Mouse (Mus musculus): Measurements from ENCODE around the gene Aox2. TPM values are rescaled to one million over a fixed set of nuclear protein-coding genes. Genes with fewer than 3 reads are reported as not detected.

Gene Aox2
- polyA plus RNA-seq, 1 experiment from 2014 or later = 0.04 TPM

GRCm38 (mm10) chr1:58238440-58238839 lies 39.7 kb upstream of the Aox2 start:
- 0 out of 2 replicates have a peak, but pooled peaks cover 3% of the 10 kb centered on the region for H3K4me1 ChIP-seq (replicated peaks; ENCODE audit: control insufficient read depth, insufficient read depth)
- WGBS = 73% methylated on average over 5 of the region's 5 CpGs
- no peak for DNase-seq (ENCODE audit: low spot score)
- H3K4me3 ChIP-seq (ENCODE audit: low read depth, low read length) = no peak overlapping the region
- H3K9me3 ChIP-seq (ENCODE audit: control insufficient read depth, low read length) = no peaks in the 10 kb centered on the region
- no peak overlapping the region for H3K9ac ChIP-seq (ENCODE audit: low read length)
- no peak for ATAC-seq (ENCODE audit: low FRiP score, low TSS enrichment)
- no peak overlapping the region for H3K27ac ChIP-seq (replicated peaks)
- no peak for TF ChIP-seq CTCF (IDR thresholded peaks at IDR 0.05; ENCODE audit: low read depth)
- no peak for TF ChIP-seq EP300 (optimal IDR thresholded peaks at IDR 0.05)
- no peaks in the 10 kb centered on the region for H3K27me3 ChIP-seq (ENCODE audit: control insufficient read depth, insufficient read depth, low read length)
- H3K4me2 ChIP-seq (replicated peaks; ENCODE audit: low read depth) = no peak overlapping the region
- no peaks in the 10 kb centered on the region for H3K36me3 ChIP-seq (ENCODE audit: control insufficient read depth, insufficient read depth, low read length)

GRCm38 (mm10) chr1:58238961-58239360 lies 39.2 kb upstream of the Aox2 start:
- 95% methylated on average over 9 of the region's 9 CpGs for WGBS
- H3K36me3 ChIP-seq (ENCODE audit: control insufficient read depth, insufficient read depth, low read length) = no peaks in the 10 kb centered on the region

GRCm38 (mm10) chr1:58240347-58240746 lies 37.8 kb upstream of the Aox2 start:
- Histone ChIP-seq H3K9me3 (ENCODE audit: control insufficient read depth, low read length) (no peaks in the 10 kb centered on the region), H3K4me3 (ENCODE audit: low read depth, low read length) (no peak overlapping the region), H3K9ac (ENCODE audit: low read length) (no peak overlapping the region), H3K4me1 (replicated peaks; ENCODE audit: control insufficient read depth, insufficient read depth) (0 out of 2 replicates have a peak, but pooled peaks cover 3% of the 10 kb centered on the region), H3K27ac (replicated peaks) (no peak overlapping the region), H3K4me2 (replicated peaks; ENCODE audit: low read depth) (no peak overlapping the region), H3K36me3 (ENCODE audit: control insufficient read depth, insufficient read depth, low read length) (no peaks in the 10 kb centered on the region), H3K27me3 (ENCODE audit: control insufficient read depth, insufficient read depth, low read length) (no peaks in the 10 kb centered on the region)
- WGBS = 53% methylated on average over 6 of the region's 6 CpGs
- TF ChIP-seq EP300 (optimal IDR thresholded peaks at IDR 0.05) = no peak
- peak; percentile 26; the same call in 1 of the 2 replicates for TF ChIP-seq CTCF (IDR thresholded peaks at IDR 0.05; ENCODE audit: low read depth)
- DNase-seq (ENCODE audit: low spot score) (no peak), ATAC-seq (ENCODE audit: low FRiP score, low TSS enrichment) (no peak)

More at GRCm38 (mm10) chr1:58238961-58239360, 39.2 kb upstream of the Aox2 start:
- no peak overlapping the region for H3K27ac ChIP-seq (replicated peaks)
- 0 out of 2 replicates have a peak, but pooled peaks cover 3% of the 10 kb centered on the region for H3K4me1 ChIP-seq (replicated peaks; ENCODE audit: control insufficient read depth, insufficient read depth)
- no peaks in the 10 kb centered on the region for H3K27me3 ChIP-seq (ENCODE audit: control insufficient read depth, insufficient read depth, low read length)
- TF ChIP-seq CTCF (IDR thresholded peaks at IDR 0.05; ENCODE audit: low read depth) (no peak), EP300 (optimal IDR thresholded peaks at IDR 0.05) (no peak)
- no peak for DNase-seq (ENCODE audit: low spot score)
- no peak for ATAC-seq (ENCODE audit: low FRiP score, low TSS enrichment)
- H3K4me3 ChIP-seq (ENCODE audit: low read depth, low read length) = no peak overlapping the region
- no peak overlapping the region for H3K9ac ChIP-seq (ENCODE audit: low read length)
- no peak overlapping the region for H3K4me2 ChIP-seq (replicated peaks; ENCODE audit: low read depth)
- no peaks in the 10 kb centered on the region for H3K9me3 ChIP-seq (ENCODE audit: control insufficient read depth, low read length)

- TF ChIP-seq CTCF (IDR thresholded peaks at IDR 0.05; ENCODE audit: low read depth) = no peak
- no peaks in the 10 kb centered on the region for H3K9me3 ChIP-seq (ENCODE audit: control insufficient read depth, low read length)
- no peak for ATAC-seq (ENCODE audit: low FRiP score, low TSS enrichment)
- H3K27ac ChIP-seq (replicated peaks) = no peak overlapping the region
- 76% methylated on average over 3 of the region's 3 CpGs for WGBS
- no peaks in the 10 kb centered on the region for H3K4me1 ChIP-seq (replicated peaks; ENCODE audit: control insufficient read depth, insufficient read depth)
- H3K4me3 ChIP-seq (ENCODE audit: low read depth, low read length) = no peak overlapping the region
- DNase-seq (ENCODE audit: low spot score) = no peak
- no peak overlapping the region for H3K9ac ChIP-seq (ENCODE audit: low read length)
- no peaks in the 10 kb centered on the region for H3K36me3 ChIP-seq (ENCODE audit: control insufficient read depth, insufficient read depth, low read length)
- H3K27me3 ChIP-seq (ENCODE audit: control insufficient read depth, insufficient read depth, low read length) = no peaks in the 10 kb centered on the region
- H3K4me2 ChIP-seq (replicated peaks; ENCODE audit: low read depth) = no peak overlapping the region
These were observed 33.6 kb upstream of the Aox2 start for GRCm38 (mm10) chr1:58244487-58244886.

- H3K4me3 ChIP-seq (ENCODE audit: low read depth, low read length) = no peak overlapping the region
- ATAC-seq (ENCODE audit: low FRiP score, low TSS enrichment) = no peak
- no peaks in the 10 kb centered on the region for H3K27me3 ChIP-seq (ENCODE audit: control insufficient read depth, insufficient read depth, low read length)
- no peaks in the 10 kb centered on the region for H3K36me3 ChIP-seq (ENCODE audit: control insufficient read depth, insufficient read depth, low read length)
- no peak overlapping the region for H3K9ac ChIP-seq (ENCODE audit: low read length)
- no peaks in the 10 kb centered on the region for H3K9me3 ChIP-seq (ENCODE audit: control insufficient read depth, low read length)
- H3K27ac ChIP-seq (replicated peaks) = no peak overlapping the region
- TF ChIP-seq CTCF (IDR thresholded peaks at IDR 0.05; ENCODE audit: low read depth) (no peak), EP300 (optimal IDR thresholded peaks at IDR 0.05) (no peak)
- 44% methylated on average over 1 of the region's 1 CpGs for WGBS
- no peak for DNase-seq (ENCODE audit: low spot score)
- no peak overlapping the region for H3K4me2 ChIP-seq (replicated peaks; ENCODE audit: low read depth)
- H3K4me1 ChIP-seq (replicated peaks; ENCODE audit: control insufficient read depth, insufficient read depth) = no peaks in the 10 kb centered on the region
These were observed 29.6 kb upstream of the Aox2 start for GRCm38 (mm10) chr1:58248518-58248917.

GRCm38 (mm10) chr1:58253466-58253865 lies 24.7 kb upstream of the Aox2 start:
- no peaks in the 10 kb centered on the region for H3K9me3 ChIP-seq (ENCODE audit: control insufficient read depth, low read length)
- H3K27me3 ChIP-seq (ENCODE audit: control insufficient read depth, insufficient read depth, low read length) = no peaks in the 10 kb centered on the region
- WGBS = 58% methylated on average over 11 of the region's 11 CpGs
- H3K36me3 ChIP-seq (ENCODE audit: control insufficient read depth, insufficient read depth, low read length) = no peaks in the 10 kb centered on the region
- no peaks in the 10 kb centered on the region for H3K4me1 ChIP-seq (replicated peaks; ENCODE audit: control insufficient read depth, insufficient read depth)
- DNase-seq (ENCODE audit: low spot score) (no peak), ATAC-seq (ENCODE audit: low FRiP score, low TSS enrichment) (no peak)
- TF ChIP-seq CTCF (IDR thresholded peaks at IDR 0.05; ENCODE audit: low read depth) = no peak
- TF ChIP-seq EP300 (optimal IDR thresholded peaks at IDR 0.05) = no peak
- H3K4me3 ChIP-seq (ENCODE audit: low read depth, low read length) = no peak overlapping the region
- no peak overlapping the region for H3K4me2 ChIP-seq (replicated peaks; ENCODE audit: low read depth)
- no peak overlapping the region for H3K9ac ChIP-seq (ENCODE audit: low read length)
- no peak overlapping the region for H3K27ac ChIP-seq (replicated peaks)

Data from stomach, postnatal 0 days (tissue).